Mouse (Mus musculus) midbrain, postnatal 0 days (tissue): Measurements from ENCODE around the gene Cadps. TPM values are rescaled to one million over a fixed set of nuclear protein-coding genes. Genes with fewer than 3 reads are reported as not detected.

Experiments used
- ATAC-seq: fragments of 200-750 bp; cut with Nextera tagmentation; 2 replicates; pipeline ENCODE4 v1.8.0; 2017; ENCODE audit warnings: moderate number of reproducible peaks, mild to moderate bottlenecking, moderate TSS enrichment, moderate library complexity; ENCODE audit not compliant: low FRiP score
- DNase-seq: peaks from one replicate; pipeline ENCODE4 v3.0.0-alpha.2; 2015; ENCODE audit warnings: low spot score
- H3K27ac ChIP-seq: fragments of 300-500 bp; sonication (generic); 2 replicates; pipeline ENCODE4 v1.5.1; 2014; ENCODE audit warnings: low read depth, mild to moderate bottlenecking, low read length, mixed read lengths
- H3K27me3 ChIP-seq: fragments of 300-500 bp; sonication (generic); 2 replicates; pipeline ENCODE4 v1.6.1; 2014; ENCODE audit warnings: low read length, control low read depth, mixed read lengths; ENCODE audit not compliant: insufficient read depth
- H3K36me3 ChIP-seq: fragments of 300-500 bp; sonication (generic); 2 replicates; pipeline ENCODE4 v1.6.1; 2014; ENCODE audit warnings: low read length, control low read depth, mixed read lengths; ENCODE audit not compliant: insufficient read depth
- H3K4me1 ChIP-seq: fragments of 300-500 bp; sonication (generic); 2 replicates; pipeline ENCODE4 v1.6.1; 2014; ENCODE audit warnings: mild to moderate bottlenecking, control low read depth, antibody characterized with exemption, low read length, mixed read lengths; ENCODE audit not compliant: insufficient read depth
- H3K4me2 ChIP-seq: fragments of 300-500 bp; sonication (generic); 2 replicates; pipeline ENCODE4 v1.6.1; 2014; ENCODE audit warnings: low read depth, mild to moderate bottlenecking, low read length, mixed read lengths; ENCODE audit not compliant: poor library complexity, severe bottlenecking
- H3K4me3 ChIP-seq: fragments of 300-500 bp; sonication (generic); 2 replicates; pipeline ENCODE4 v1.5.1; 2014; ENCODE audit warnings: low read depth, mild to moderate bottlenecking, low read length, moderate library complexity
- H3K9ac ChIP-seq: fragments of 300-500 bp; sonication (generic); replicated peaks from 2 replicates; pipeline ENCODE4 v1.6.1; 2014; ENCODE audit warnings: mild to moderate bottlenecking, low read length, moderate library complexity, mixed read lengths; ENCODE audit not compliant: poor library complexity, severe bottlenecking
- H3K9me3 ChIP-seq: fragments of 300-500 bp; sonication (generic); 2 replicates; pipeline ENCODE4 v1.6.1; 2016; ENCODE audit warnings: low read length, control low read depth
- CTCF ChIP-seq: IDR thresholded peaks from 2 replicates; pipeline ENCODE4 v1.5.1; 2016; ENCODE audit warnings: antibody characterized with exemption, mild to moderate bottlenecking
- WGBS: fragments of 180-500 bp; shearing (Covaris S2); extraction: QIAGEN DNeasy Blood & Tissue Kit; methylation state at CpG from one replicate; pipeline ENCODE4 v1.1.7; 2014; 5-methylcytosine and 5-hydroxymethylcytosine counted together
- polyA plus RNA-seq: library from polyadenylated mRNA; unstranded; fragments of >200 nt; fragmentation: Nextera tagmentation; extraction: Ambion mirVana; gene quantifications from 2 replicates; pipeline ENCODE4 v1.2.1, GENCODE M21; 2015
- total RNA-seq: library from RNA; depleted of rRNA; stranded (reverse); fragments of >200 nt; gene quantifications from 2 replicates; pipeline ENCODE4 v1.2.3, GENCODE M21; 2014

The Cadps gene
- total and polyA plus RNA-seq, 2 experiments from 2014 or later = 38.6 to 194 TPM

DNA sequence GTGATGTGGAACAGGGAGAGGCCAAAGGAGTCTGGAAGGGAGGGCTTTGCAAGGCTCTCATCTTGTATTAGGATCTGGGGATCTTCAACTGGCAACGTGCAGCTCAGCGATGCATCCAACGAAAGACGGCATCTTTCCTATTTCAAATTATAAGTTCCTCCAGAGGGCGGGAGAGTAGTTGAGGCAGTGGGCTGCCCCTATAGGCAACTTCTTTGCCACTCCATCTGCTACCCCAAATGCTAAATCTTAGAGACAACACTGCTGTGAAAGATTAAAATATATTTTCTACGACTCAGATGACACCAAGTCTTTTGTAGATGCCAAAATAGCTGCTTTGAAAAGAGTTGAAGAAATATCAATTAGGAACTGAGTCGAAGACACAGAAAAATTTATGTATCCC lies 315.9 kb downstream of the Cadps start:
- H3K4me2 ChIP-seq = no peak overlapping the region
- no peak for DNase-seq
- ATAC-seq = no peak
- H3K9ac ChIP-seq = no peak overlapping the region
- TF ChIP-seq CTCF = no peak
- H3K4me1 ChIP-seq = no peaks in the 10 kb centered on the region
- H3K4me3 ChIP-seq = no peak overlapping the region
- H3K27ac ChIP-seq = no peak overlapping the region
- peaks cover 6% of the 10 kb centered on the region; the same call in 1 of the 2 replicates for H3K36me3 ChIP-seq
- H3K9me3 ChIP-seq = no peaks in the 10 kb centered on the region
- no peaks in the 10 kb centered on the region for H3K27me3 ChIP-seq
- WGBS = 88% methylated on average over 7 of the region's 7 CpGs

DNA sequence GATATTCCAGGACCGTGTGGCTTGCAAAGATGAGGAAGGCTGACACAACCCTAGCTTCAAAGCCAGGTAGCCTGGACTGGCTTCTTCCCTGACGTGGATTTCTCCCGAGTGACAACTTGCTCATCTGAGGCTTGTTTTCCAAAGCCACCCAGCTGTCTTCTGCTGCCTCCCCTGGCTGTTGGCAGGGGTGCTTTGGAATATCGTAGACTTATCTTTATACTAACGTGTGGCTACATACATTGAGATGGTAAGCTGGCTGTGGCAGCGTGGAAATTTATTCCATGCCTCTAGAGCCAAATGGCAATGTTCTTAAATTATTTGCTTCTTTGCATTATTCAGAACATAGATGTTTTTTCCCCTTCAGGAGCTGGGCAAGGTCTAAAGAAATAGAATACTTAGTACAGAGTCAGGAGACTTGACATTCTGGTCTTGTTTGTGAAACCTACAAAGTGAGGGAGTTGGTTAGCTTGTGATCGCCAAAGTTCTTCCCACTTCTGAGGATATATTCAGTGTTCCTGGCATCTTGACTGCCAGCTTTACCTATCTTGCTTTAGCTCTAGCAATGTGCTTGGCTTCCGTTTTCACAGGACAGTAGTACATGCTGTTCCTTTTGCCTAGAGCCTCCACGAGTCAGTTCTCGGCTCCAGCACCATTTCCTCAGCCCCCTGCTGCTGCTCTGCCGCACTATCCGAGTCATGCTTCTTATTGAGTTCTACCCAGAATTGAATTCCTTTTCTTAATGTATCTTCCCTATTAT lies 318.5 kb downstream of the Cadps start:
- peaks cover 10% of the 10 kb centered on the region for H3K36me3 ChIP-seq

DNA sequence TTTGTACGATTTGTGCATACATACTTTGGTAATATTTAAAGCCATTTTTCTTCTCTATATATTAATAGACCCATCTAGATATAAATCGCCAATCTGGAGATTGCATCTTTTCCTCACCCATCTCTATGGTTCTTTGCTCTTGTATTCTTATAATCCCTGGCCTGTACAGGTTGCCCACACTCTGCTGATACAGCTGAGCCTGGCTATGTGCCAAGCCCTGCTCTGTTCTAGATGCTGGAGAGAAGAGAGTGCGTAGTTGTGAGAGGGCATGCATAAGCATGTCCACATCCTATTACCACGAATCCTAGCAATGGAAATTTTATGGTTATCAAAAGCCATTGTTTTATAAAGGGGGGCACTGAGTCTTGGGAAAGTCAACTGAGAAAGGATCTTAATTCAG lies 360.7 kb downstream of the Cadps start:
- H3K9me3 ChIP-seq = no peaks in the 10 kb centered on the region

More for the DNA sequence above, 318.5 kb downstream of the Cadps start:
- no peaks in the 10 kb centered on the region for H3K27me3 ChIP-seq
- H3K4me1 ChIP-seq = no peaks in the 10 kb centered on the region
- H3K4me3 ChIP-seq = no peak overlapping the region
- WGBS = 80% methylated on average over 12 of the region's 12 CpGs
- H3K9me3 ChIP-seq = no peaks in the 10 kb centered on the region
- TF ChIP-seq CTCF = no peak
- H3K4me2 ChIP-seq = no peak overlapping the region
- no peak overlapping the region for H3K9ac ChIP-seq
- H3K27ac ChIP-seq = no peak overlapping the region
- ATAC-seq (no peak), DNase-seq (no peak)

DNA sequence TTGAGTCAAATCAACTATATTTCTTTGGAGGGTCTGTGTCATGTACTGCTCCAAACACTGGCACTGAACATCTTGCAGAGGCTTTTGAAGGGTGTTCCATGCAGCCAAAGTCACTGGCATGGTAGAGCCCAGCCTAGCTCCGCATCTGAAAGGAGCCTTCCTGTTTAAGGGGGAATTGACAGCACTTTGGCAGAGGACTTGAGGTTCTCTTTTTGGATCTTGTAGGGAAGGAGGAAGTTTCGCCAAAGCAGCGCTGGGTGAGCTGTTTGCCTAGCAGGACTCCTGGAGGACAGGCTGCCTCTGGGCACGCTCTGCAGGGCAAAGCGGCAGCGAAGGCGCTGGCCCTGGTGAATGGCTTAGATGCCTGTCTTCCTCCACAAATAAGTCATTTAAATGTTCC lies 363.2 kb downstream of the Cadps start:
- Histone ChIP-seq H3K4me3 (no peak overlapping the region), H3K27me3 (no peaks in the 10 kb centered on the region), H3K4me1 (no peaks in the 10 kb centered on the region), H3K27ac (no peak overlapping the region), H3K9me3 (no peaks in the 10 kb centered on the region), H3K36me3 (peaks cover under 1% of the 10 kb centered on the region; the same call in 1 of the 2 replicates), H3K9ac (no peak overlapping the region), H3K4me2 (no peak overlapping the region)
- peak; percentile 68 for DNase-seq
- 45% methylated on average over 7 of the region's 7 CpGs for WGBS
- TF ChIP-seq CTCF = no peak; the same call in 1 of the 2 replicates
- ATAC-seq = no peak

More for the DNA sequence above, 360.7 kb downstream of the Cadps start:
- H3K4me1 ChIP-seq = no peaks in the 10 kb centered on the region
- DNase-seq = peak; percentile 9
- no peaks in the 10 kb centered on the region for H3K27me3 ChIP-seq
- ATAC-seq = no peak
- H3K4me2 ChIP-seq = no peak overlapping the region
- no peak for TF ChIP-seq CTCF
- H3K9ac ChIP-seq = no peak overlapping the region
- H3K36me3 ChIP-seq = peaks cover 12% of the 10 kb centered on the region; the same call in 1 of the 2 replicates
- no peak overlapping the region for H3K4me3 ChIP-seq
- no peak overlapping the region for H3K27ac ChIP-seq
- 78% methylated on average over 4 of the region's 4 CpGs for WGBS

DNA sequence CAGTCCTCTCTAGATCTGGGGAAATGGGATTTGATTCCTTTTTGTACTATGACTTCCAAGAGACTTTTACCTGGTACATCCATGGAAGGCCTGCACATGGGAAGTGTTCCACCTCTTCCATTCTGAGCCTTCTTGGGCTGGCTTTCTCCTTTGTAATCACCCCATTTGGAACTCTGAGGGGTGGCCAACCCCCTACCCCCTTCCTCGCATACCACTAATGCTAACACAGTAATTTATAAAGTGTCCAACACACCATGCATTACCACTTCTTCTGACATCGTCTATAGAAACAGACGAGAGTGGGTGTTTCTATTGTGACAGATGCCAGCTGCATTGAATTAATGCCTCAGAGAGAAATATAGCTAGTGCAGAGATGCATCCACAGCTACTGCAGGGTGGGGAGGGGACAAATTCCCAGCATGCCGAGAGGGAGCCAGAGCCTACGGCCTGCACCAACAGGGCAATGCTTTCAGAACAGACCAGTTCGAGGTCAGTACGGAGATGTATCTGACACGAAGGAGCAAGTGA lies 367.8 kb downstream of the Cadps start:
- Histone ChIP-seq H3K4me2 (no peak overlapping the region), H3K9me3 (no peaks in the 10 kb centered on the region), H3K27me3 (no peaks in the 10 kb centered on the region), H3K4me3 (no peak overlapping the region), H3K27ac (no peak overlapping the region), H3K9ac (no peak overlapping the region), H3K36me3 (peaks cover 3% of the 10 kb centered on the region; the same call in 1 of the 2 replicates), H3K4me1 (no peaks in the 10 kb centered on the region)
- no peak for ATAC-seq
- TF ChIP-seq CTCF = no peak
- 88% methylated on average over 8 of the region's 8 CpGs for WGBS
- DNase-seq = no peak

DNA sequence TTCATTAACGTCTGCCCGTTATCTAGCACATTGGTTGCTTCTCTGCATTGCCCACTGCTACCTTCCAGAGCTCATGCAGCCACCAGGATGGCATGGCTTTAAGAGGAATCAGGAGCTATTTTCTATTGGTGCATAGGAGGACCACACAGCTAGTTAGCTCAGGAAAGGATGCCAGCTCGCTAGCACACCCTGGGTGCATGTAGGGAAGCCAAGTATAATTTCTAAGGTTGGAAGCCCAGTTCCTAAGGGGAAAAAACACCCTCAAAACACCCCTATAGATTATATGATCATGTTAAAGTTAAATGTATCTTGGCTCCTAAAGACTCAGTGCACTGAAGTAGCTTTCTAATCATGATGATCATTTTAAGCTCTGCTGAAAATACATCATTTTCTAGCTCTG lies 372.1 kb downstream of the Cadps start:
- no peaks in the 10 kb centered on the region for H3K27me3 ChIP-seq
- no peaks in the 10 kb centered on the region for H3K9me3 ChIP-seq
- H3K36me3 ChIP-seq = peaks cover 5% of the 10 kb centered on the region; the same call in 1 of the 2 replicates
- DNase-seq (no peak), ATAC-seq (no peak)
- H3K4me2 ChIP-seq = no peak overlapping the region
- H3K4me3 ChIP-seq = no peak overlapping the region
- no peaks in the 10 kb centered on the region for H3K4me1 ChIP-seq
- TF ChIP-seq CTCF = no peak
- WGBS = 72% methylated on average over 3 of the region's 3 CpGs
- no peak overlapping the region for H3K9ac ChIP-seq
- H3K27ac ChIP-seq = no peak overlapping the region
